Mouse (Mus musculus) midbrain, embryonic 13.5 days (tissue): ENCODE data around the gene Pcbp1. TPM values are rescaled to one million over a fixed set of nuclear protein-coding genes. Genes with fewer than 3 reads are reported as not detected.
A peak's percentile ranks its signal among the peaks of the same experiment; 100 is the strongest.
"Not testable (repeated sequence)": the region's sequence is repeated elsewhere in the genome, so short reads cannot be mapped to it uniquely, and the experiment has no call there.

ENCODE experiments used
- ATAC-seq: fragments of 200-750 bp; cut with Nextera tagmentation; 2 replicates; pipeline ENCODE4 v1.8.0; 2017; ENCODE audit warnings: mild to moderate bottlenecking, moderate TSS enrichment, moderate library complexity
- H3K27ac ChIP-seq: fragments of 300-500 bp; sonication (generic); 2 replicates; pipeline ENCODE4 v1.5.1; 2015; ENCODE audit warnings: inconsistent platforms, mild to moderate bottlenecking, moderate library complexity
- H3K27me3 ChIP-seq: fragments of 300-500 bp; sonication (generic); 2 replicates; pipeline ENCODE4 v1.6.1; 2015; ENCODE audit warnings: mild to moderate bottlenecking, inconsistent platforms
- H3K36me3 ChIP-seq: fragments of 300-500 bp; sonication (generic); 2 replicates; pipeline ENCODE4 v1.6.1; 2015; ENCODE audit warnings: mild to moderate bottlenecking, inconsistent platforms
- H3K4me1 ChIP-seq: fragments of 300-500 bp; sonication (generic); replicated peaks from 2 replicates; pipeline ENCODE4 v1.6.1; 2015; ENCODE audit warnings: inconsistent platforms
- H3K4me2 ChIP-seq: fragments of 300-500 bp; sonication (generic); replicated peaks from 2 replicates; pipeline ENCODE4 v1.6.1; 2015; ENCODE audit warnings: moderate library complexity, mild to moderate bottlenecking, inconsistent platforms
- H3K4me3 ChIP-seq: fragments of 300-500 bp; sonication (generic); replicated peaks from 2 replicates; pipeline ENCODE4 v1.5.1; 2015; ENCODE audit warnings: mild to moderate bottlenecking, inconsistent platforms
- H3K9ac ChIP-seq: fragments of 300-500 bp; sonication (generic); replicated peaks from 2 replicates; pipeline ENCODE4 v1.6.1; 2015; ENCODE audit warnings: mild to moderate bottlenecking, inconsistent platforms
- H3K9me3 ChIP-seq: fragments of 300-500 bp; sonication (generic); 2 replicates; pipeline ENCODE4 v1.6.1; 2016; ENCODE audit warnings: mild to moderate bottlenecking, inconsistent platforms
- WGBS: fragments of 180-500 bp; shearing (Covaris S2); methylation state at CpG from one replicate; pipeline ENCODE4 v1.1.7; 2015; 5-methylcytosine and 5-hydroxymethylcytosine counted together
- polyA plus RNA-seq: library from polyadenylated mRNA; unstranded; fragments of >200 nt; fragmentation: Nextera tagmentation; extraction: Ambion mirVana; gene quantifications from 2 replicates; pipeline ENCODE4 v1.2.1, GENCODE M21; 2015

Pcbp1 gene
- polyA plus RNA-seq, 1 experiment from 2014 or later = 342 TPM

GRCm38 (mm10) chr6:86499571-86500109, 26.5 kb downstream of the Pcbp1 start:
- no peak overlapping the region for H3K9ac ChIP-seq
- no peak overlapping the region for H3K4me3 ChIP-seq
- no peaks in the 10 kb centered on the region for H3K9me3 ChIP-seq
- no peaks in the 10 kb centered on the region for H3K27me3 ChIP-seq
- no peak overlapping the region for H3K4me2 ChIP-seq
- ATAC-seq = no peak
- 70% methylated on average over 5 of the region's 5 CpGs for WGBS
- no peaks in the 10 kb centered on the region for H3K36me3 ChIP-seq
- 0 out of 2 replicates have a peak, but pooled peaks cover 3% of the 10 kb centered on the region for H3K4me1 ChIP-seq
- H3K27ac ChIP-seq = no peak overlapping the region

- ATAC-seq = no peak
- H3K36me3 ChIP-seq = no peaks in the 10 kb centered on the region
- WGBS = 80% methylated on average over 11 of the region's 11 CpGs
- H3K4me2 ChIP-seq = no peak overlapping the region
- H3K9ac ChIP-seq = no peak overlapping the region
- H3K27me3 ChIP-seq = no peaks in the 10 kb centered on the region
- no peak overlapping the region for H3K4me3 ChIP-seq
- H3K9me3 ChIP-seq = no peaks in the 10 kb centered on the region
- no peak overlapping the region for H3K27ac ChIP-seq
- H3K4me1 ChIP-seq = 0 out of 2 replicates have a peak, but pooled peaks cover 3% of the 10 kb centered on the region
Measured at GRCm38 (mm10) chr6:86497942-86498732, 28.0 kb downstream of the Pcbp1 start.

GRCm38 (mm10) chr6:86497071-86497815, 28.9 kb downstream of the Pcbp1 start:
- Histone ChIP-seq H3K9me3 (no peaks in the 10 kb centered on the region), H3K36me3 (no peaks in the 10 kb centered on the region), H3K4me2 (no peak overlapping the region), H3K27me3 (no peaks in the 10 kb centered on the region), H3K9ac (no peak overlapping the region), H3K27ac (no peak overlapping the region), H3K4me3 (no peak overlapping the region), H3K4me1 (0 out of 2 replicates have a peak, but pooled peaks cover 3% of the 10 kb centered on the region)
- 30% methylated on average over 13 of the region's 13 CpGs for WGBS
- ATAC-seq = no peak

GRCm38 (mm10) chr6:86496585-86496984, 29.5 kb downstream of the Pcbp1 start:
- ATAC-seq = no peak
- 70% methylated on average over 5 of the region's 5 CpGs for WGBS
- Histone ChIP-seq H3K27me3 (no peaks in the 10 kb centered on the region), H3K4me2 (no peak overlapping the region), H3K9me3 (no peaks in the 10 kb centered on the region), H3K36me3 (no peaks in the 10 kb centered on the region), H3K4me3 (no peak overlapping the region), H3K9ac (no peak overlapping the region), H3K4me1 (0 out of 2 replicates have a peak, but pooled peaks cover 3% of the 10 kb centered on the region), H3K27ac (no peak overlapping the region)

GRCm38 (mm10) chr6:86496127-86496526, 30.0 kb downstream of the Pcbp1 start:
- Histone ChIP-seq H3K9ac (no peak overlapping the region), H3K27me3 (no peaks in the 10 kb centered on the region), H3K4me3 (no peak overlapping the region), H3K9me3 (no peaks in the 10 kb centered on the region), H3K4me2 (no peak overlapping the region), H3K27ac (no peak overlapping the region), H3K36me3 (no peaks in the 10 kb centered on the region), H3K4me1 (0 out of 2 replicates have a peak, but pooled peaks cover 3% of the 10 kb centered on the region)
- ATAC-seq = no peak
- 80% methylated on average over 8 of the region's 8 CpGs for WGBS

- Histone ChIP-seq H3K4me3 (no peak overlapping the region), H3K36me3 (no peaks in the 10 kb centered on the region), H3K4me1 (0 out of 2 replicates have a peak, but pooled peaks cover 3% of the 10 kb centered on the region), H3K9me3 (no peaks in the 10 kb centered on the region), H3K27me3 (no peaks in the 10 kb centered on the region), H3K9ac (no peak overlapping the region), H3K27ac (no peak overlapping the region), H3K4me2 (no peak overlapping the region)
- WGBS = 40% methylated on average over 3 of the region's 3 CpGs
- ATAC-seq = no peak
Measured at GRCm38 (mm10) chr6:86495661-86496060, 30.5 kb downstream of the Pcbp1 start.

GRCm38 (mm10) chr6:86494767-86495166, 31.4 kb downstream of the Pcbp1 start:
- H3K4me1 ChIP-seq = 0 out of 2 replicates have a peak, but pooled peaks cover 3% of the 10 kb centered on the region
- H3K36me3 ChIP-seq = no peaks in the 10 kb centered on the region
- no peak overlapping the region for H3K27ac ChIP-seq
- no peak for ATAC-seq
- H3K4me2 ChIP-seq = no peak overlapping the region
- 93% methylated on average over 7 of the region's 7 CpGs for WGBS
- H3K4me3 ChIP-seq = no peak overlapping the region
- H3K9ac ChIP-seq = no peak overlapping the region
- no peaks in the 10 kb centered on the region for H3K27me3 ChIP-seq
- H3K9me3 ChIP-seq = no peaks in the 10 kb centered on the region

- no peak overlapping the region for H3K4me2 ChIP-seq
- no peak overlapping the region for H3K27ac ChIP-seq
- no peaks in the 10 kb centered on the region for H3K36me3 ChIP-seq
- WGBS = 81% methylated on average over 13 of the region's 13 CpGs
- H3K4me3 ChIP-seq = no peak overlapping the region
- H3K27me3 ChIP-seq = no peaks in the 10 kb centered on the region
- ATAC-seq = no peak
- H3K9me3 ChIP-seq = no peaks in the 10 kb centered on the region
- H3K4me1 ChIP-seq = 0 out of 2 replicates have a peak, but pooled peaks cover 3% of the 10 kb centered on the region
- no peak overlapping the region for H3K9ac ChIP-seq
Measured at GRCm38 (mm10) chr6:86493469-86494263, 32.5 kb downstream of the Pcbp1 start.

- not testable (repeated sequence) for H3K36me3 ChIP-seq, H3K4me2 ChIP-seq, H3K4me3 ChIP-seq, H3K27me3 ChIP-seq, H3K27ac ChIP-seq, H3K9ac ChIP-seq, ATAC-seq, H3K9me3 ChIP-seq
- 94% methylated on average over 8 of the region's 8 CpGs for WGBS
- peaks cover 15% of the 10 kb centered on the region for H3K4me1 ChIP-seq
Measured at GRCm38 (mm10) chr6:86490413-86490812, 35.7 kb downstream of the Pcbp1 start.

GRCm38 (mm10) chr6:86489945-86490344, 36.2 kb downstream of the Pcbp1 start:
- 90% methylated on average over 2 of the region's 2 CpGs for WGBS

GRCm38 (mm10) chr6:86488149-86488485, 38.0 kb downstream of the Pcbp1 start:
- Histone ChIP-seq H3K36me3 (no peaks in the 10 kb centered on the region), H3K4me3 (no peak overlapping the region; the same call in 1 of the 2 replicates), H3K4me1 (peaks cover 15% of the 10 kb centered on the region), H3K27me3 (no peaks in the 10 kb centered on the region), H3K27ac (peak overlapping the region; percentile 98), H3K9me3 (no peaks in the 10 kb centered on the region), H3K4me2 (peak overlapping the region; percentile 48), H3K9ac (peak overlapping the region; percentile 71)
- 0 out of 2 replicates have a peak, but pooled peaks have one; percentile 1 for ATAC-seq
- WGBS = 14% methylated on average over 3 of the region's 3 CpGs

More at GRCm38 (mm10) chr6:86489945-86490344, 36.2 kb downstream of the Pcbp1 start:
- H3K9ac ChIP-seq = no peak overlapping the region
- no peaks in the 10 kb centered on the region for H3K9me3 ChIP-seq
- H3K36me3 ChIP-seq = no peaks in the 10 kb centered on the region
- no peaks in the 10 kb centered on the region for H3K27me3 ChIP-seq
- H3K4me3 ChIP-seq = no peak overlapping the region
- H3K4me1 ChIP-seq = peaks cover 15% of the 10 kb centered on the region
- no peak overlapping the region for H3K4me2 ChIP-seq
- ATAC-seq = no peak
- no peak overlapping the region for H3K27ac ChIP-seq
